12 mouse cellular contexts compared by ENCODE assay signal in genomic region chr11:101921361-101921952, GRCm38 (mm10). TPM values are rescaled to one million over a fixed set of nuclear protein-coding genes. Genes with fewer than 3 reads are reported as not detected.
DNase-seq lines count a peak whose midpoint lies in the region; ATAC-seq lines count a peak whose summit lies in the region.
"Had no signal": no experiment of that assay in that cellular context is flagged by ENCODE, and none has a peak within 500 bp of the region (broad histone marks: within the 10 kb centered on the region; RNA-seq: fewer than 3 reads in every experiment).

No protein-coding gene starts in this region.

- no peak for ATAC-seq in midbrain, embryonic 13.5 days
- ATAC-seq in hindbrain, embryonic 16.5 days = no peak

- DNase-seq in cerebellum, adult 8-10 months = peak; percentile 31
- DNase-seq in cerebellum, adult 9-11 months = no peak
- DNase-seq in midbrain, embryonic 10.5 days (ENCODE audit: low spot score) = no peak
- peak; percentile 32 for DNase-seq in gastrocnemius, postnatal 25 days
- peak; percentile 76 for DNase-seq in skeletal muscle tissue, adult 2 months (ENCODE audit: low read depth, low spot score)
- no peak for DNase-seq in layer of hippocampus, adult 9-10 months (ENCODE audit: low spot score)
- DNase-seq: kidney, adult 2 months; lung, postnatal 36 days had no signal

- H3K27me3 ChIP-seq in midbrain, embryonic 10.5 days (ENCODE audit: low read depth, poor library complexity, severe bottlenecking) = peaks cover 39% of the 10 kb centered on the region
- peaks cover 33% of the 10 kb centered on the region; the same call in 1 of the 2 replicates for H3K27me3 ChIP-seq in midbrain, embryonic 13.5 days
- peaks cover 7% of the 10 kb centered on the region for H3K27me3 ChIP-seq in hindbrain, embryonic 16.5 days (replicated peaks; ENCODE audit: control insufficient read depth, insufficient read depth, low read length)

- no peak overlapping the region for H3K4me3 ChIP-seq in midbrain, embryonic 10.5 days
- no peak overlapping the region for H3K4me3 ChIP-seq in midbrain, embryonic 13.5 days (replicated peaks)
- H3K4me3 ChIP-seq in hindbrain, embryonic 16.5 days (ENCODE audit: low read length) = no peak overlapping the region

- peaks cover 20% of the 10 kb centered on the region for H3K4me1 ChIP-seq in midbrain, embryonic 10.5 days
- no peaks in the 10 kb centered on the region for H3K4me1 ChIP-seq in midbrain, embryonic 13.5 days (replicated peaks)
- no peaks in the 10 kb centered on the region for H3K4me1 ChIP-seq in hindbrain, embryonic 16.5 days (ENCODE audit: control insufficient read depth, insufficient read depth, low read depth, low read length)

- H3K4me2 ChIP-seq in midbrain, embryonic 13.5 days (replicated peaks) = no peak overlapping the region
- H3K4me2 ChIP-seq in hindbrain, embryonic 16.5 days (ENCODE audit: low read length) = no peak overlapping the region

- no peak overlapping the region for H3K9ac ChIP-seq in midbrain, embryonic 13.5 days (replicated peaks)
- H3K9ac ChIP-seq in hindbrain, embryonic 16.5 days (ENCODE audit: low read depth, low read length) = no peak overlapping the region

- WGBS in midbrain, embryonic 10.5 days = 88% methylated on average over 12 of the region's 12 CpGs
- 84% methylated on average over 12 of the region's 12 CpGs for WGBS in midbrain, embryonic 13.5 days
- WGBS in hindbrain, embryonic 16.5 days = 68% methylated on average over 12 of the region's 12 CpGs

- H3K36me3 ChIP-seq in midbrain, embryonic 10.5 days = no peaks in the 10 kb centered on the region
- H3K36me3 ChIP-seq in midbrain, embryonic 13.5 days = no peaks in the 10 kb centered on the region
- no peaks in the 10 kb centered on the region for H3K36me3 ChIP-seq in hindbrain, embryonic 16.5 days (ENCODE audit: control insufficient read depth, insufficient read depth, low read length)

- H3K27ac ChIP-seq in midbrain, embryonic 10.5 days (replicated peaks) = peak overlapping the region; percentile 42; the same call in 1 of the 2 replicates
- no peak overlapping the region for H3K27ac ChIP-seq in midbrain, embryonic 13.5 days
- no peak overlapping the region for H3K27ac ChIP-seq in hindbrain, embryonic 16.5 days (ENCODE audit: low read depth, low read length)

- H3K9me3 ChIP-seq in midbrain, embryonic 10.5 days (replicated peaks) = no peaks in the 10 kb centered on the region
- no peaks in the 10 kb centered on the region for H3K9me3 ChIP-seq in midbrain, embryonic 13.5 days
- no peaks in the 10 kb centered on the region for H3K9me3 ChIP-seq in hindbrain, embryonic 16.5 days (ENCODE audit: control insufficient read depth, low read length)

RNA-seq across cellular contexts. Expression of gene Meox1, which starts 27.3 kb away (rescaled TPM):
- 0.11 and 0.30 TPM in 2 replicates for polyA plus RNA-seq in midbrain, embryonic 10.5 days (2016; fragmentation: Nextera tagmentation; extraction: Ambion mirVana)
- polyA plus RNA-seq in midbrain, embryonic 13.5 days (2015; fragmentation: Nextera tagmentation; extraction: Ambion mirVana) = 0.12 and 0.13 TPM in 2 replicates
- total RNA-seq in gastrocnemius, postnatal 25 days (2021) = 1 to 10 TPM; 3.5 to 6.1 TPM
- polyA plus RNA-seq in hindbrain, embryonic 16.5 days (2015; fragmentation: Nextera tagmentation; extraction: Ambion mirVana) = 0.96 and 0.99 TPM in 2 replicates

RNA-seq across cellular contexts. Expression of gene Sost, which starts 45.4 kb away (rescaled TPM):
- 0.25 and 0.26 TPM in 2 replicates for polyA plus RNA-seq in midbrain, embryonic 10.5 days (2016; fragmentation: Nextera tagmentation; extraction: Ambion mirVana)
- polyA plus RNA-seq in midbrain, embryonic 13.5 days (2015; fragmentation: Nextera tagmentation; extraction: Ambion mirVana) = 0.07 and 0.24 TPM in 2 replicates
- not detected for total RNA-seq in gastrocnemius, postnatal 25 days (2021)
- polyA plus RNA-seq in hindbrain, embryonic 16.5 days (2015; fragmentation: Nextera tagmentation; extraction: Ambion mirVana) = 0.10 and 0.12 TPM in 2 replicates
- total RNA-seq: layer of hippocampus, postnatal 14 days had no signal
- polyA plus RNA-seq: stomach, embryonic 16.5 days had no signal

Comparison
In these comparisons a context has a peak if more than half of its experiments do, and no peak if none do; other contexts are left out.
1. DNase-seq: peak in cerebellum, adult 8-10 months (single experiment), gastrocnemius, postnatal 25 days (single experiment) and skeletal muscle tissue, adult 2 months (single experiment); none in cerebellum, adult 9-11 months (single experiment), midbrain, embryonic 10.5 days (single experiment) and layer of hippocampus, adult 9-10 months (single experiment).